Mouse (Mus musculus) layer of hippocampus, adult 8-10 months (tissue): ENCODE results near the gene Cavin1. TPM values are rescaled to one million over a fixed set of nuclear protein-coding genes. Genes with fewer than 3 reads are reported as not detected.

ENCODE experiments used
- DNase-seq, 2 experiments: peaks; one replicate each; pipeline ENCODE4 v3.0.0; 2022; ENCODE audit warnings: low spot score in 2 of 2
- total RNA-seq, 4 experiments: library from RNA; stranded (reverse); gene quantifications; 2 replicates each; pipeline ENCODE4 v1.2.4; 2022

The Cavin1 gene
- total RNA-seq, 4 experiments from 2014 or later, result 15.4 to 22.1 (median 18.9) TPM

GRCm38 (mm10) chr11:100916432-100916971 is 54.2 kb downstream of the Cavin1 start:
- no peak for DNase-seq

DNA sequence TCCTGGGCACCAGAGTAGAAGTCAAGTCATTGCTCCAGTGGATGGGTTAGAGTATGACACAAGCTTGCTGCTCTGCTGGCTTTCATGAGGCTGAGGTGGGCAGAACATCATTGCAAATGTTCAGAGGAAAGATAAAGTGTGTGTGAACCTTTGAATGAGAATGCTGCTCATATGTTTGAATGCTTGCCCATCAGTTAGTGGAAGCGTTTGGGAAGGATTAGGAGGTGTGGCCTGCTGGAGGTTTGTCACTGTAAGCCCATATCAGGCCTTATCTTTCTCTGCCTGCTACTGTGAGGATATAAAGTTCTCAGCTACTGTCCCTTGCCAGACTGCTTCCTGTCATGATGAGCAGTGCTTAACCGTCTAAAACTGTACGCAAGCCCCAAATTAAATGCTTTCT is 55.6 kb downstream of the Cavin1 start:
- no peak for DNase-seq

DNA sequence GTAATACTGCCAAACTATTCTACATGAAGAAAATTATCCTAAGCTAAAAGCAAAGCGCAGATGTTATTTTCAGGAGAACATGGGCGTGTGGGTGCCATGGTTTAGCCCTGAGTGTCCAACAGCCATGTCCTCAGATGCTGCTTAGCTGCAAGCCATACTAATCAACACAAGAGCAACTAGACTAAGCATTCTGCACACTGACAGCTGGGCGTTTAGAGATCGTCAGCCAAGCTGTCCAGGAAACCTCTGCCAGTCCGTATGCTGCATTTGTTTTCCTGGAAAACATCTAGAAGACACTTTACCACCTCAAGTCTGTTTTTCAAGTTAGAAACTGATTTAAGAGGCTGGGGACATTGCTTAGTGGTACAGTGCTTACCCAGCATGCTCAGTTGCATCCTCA is 56.3 kb downstream of the Cavin1 start:
- no peak for DNase-seq

- DNase-seq, result no peak
These were observed 58.1 kb downstream of the Cavin1 start for GRCm38 (mm10) chr11:100912401-100913155.

DNA sequence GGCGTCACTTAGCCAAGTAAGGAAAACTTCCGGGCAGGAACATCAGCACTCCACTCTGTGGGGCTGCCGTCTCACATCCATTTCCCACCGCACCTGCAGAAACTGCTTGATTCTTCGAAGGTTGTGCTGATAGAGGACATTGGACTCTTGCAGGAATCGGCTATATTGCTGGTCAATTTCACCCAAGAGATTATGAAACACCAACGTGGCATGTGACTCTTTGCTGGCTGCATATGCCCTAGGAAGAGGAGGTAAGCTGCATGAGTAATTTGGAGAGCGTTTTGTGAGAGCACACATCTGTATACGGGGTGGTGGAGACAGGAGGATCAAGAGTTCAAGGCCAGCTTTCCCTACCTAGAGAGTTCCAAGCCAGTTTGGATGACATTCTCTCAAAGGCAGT is 62.1 kb downstream of the Cavin1 start:
- no peak for DNase-seq

GRCm38 (mm10) chr11:100908112-100908511 is 62.6 kb downstream of the Cavin1 start:
- DNase-seq, result no peak

GRCm38 (mm10) chr11:100906885-100907284 is 63.8 kb downstream of the Cavin1 start:
- DNase-seq, result no peak

Other genes starting within 250 kb of the Cavin1 start
- 100 to 1,000 TPM; 134 to 163 (median 148) TPM for gene Rab5c, start 232.7 kb downstream of the Cavin1 start, total RNA-seq
- gene Kcnh4, start 210.9 kb downstream of the Cavin1 start, total RNA-seq, result 1 to 10 TPM; 2.3 to 3.4 (median 2.7) TPM
- not detected for gene Hcrt, start 208.0 kb downstream of the Cavin1 start, total RNA-seq
- 1 to 10 TPM; 6.2 to 7.7 (median 6.9) TPM for gene Ghdc, start 199.9 kb downstream of the Cavin1 start, total RNA-seq
- 10 to 100 TPM; 13.3 to 18.4 (median 15.6) TPM for gene Stat5b, start 120.2 kb downstream of the Cavin1 start, total RNA-seq
- 1 to 10 TPM; 2.5 to 3.8 (median 2.8) TPM for gene Stat5a, start 111.5 kb downstream of the Cavin1 start, total RNA-seq
- gene Stat3, start 31.3 kb downstream of the Cavin1 start, total RNA-seq, result 10 to 100 TPM; 42.9 to 75.3 (median 52.9) TPM
- gene Atp6v0a1, start 38.6 kb upstream of the Cavin1 start, total RNA-seq, result 100 to 1,000 TPM; 402 to 498 (median 457) TPM
- gene Naglu, start 99.1 kb upstream of the Cavin1 start, total RNA-seq, result 10 to 100 TPM in 2 of 4 experiments, 1 to 10 TPM in 2; 7.3 to 22.9 (median 15.2) TPM
- 1 to 10 TPM in 3 of 4 experiments, under 1 TPM in 1; 0.83 to 1.4 (median 1.2) TPM for gene Hsd17b1, start 107.5 kb upstream of the Cavin1 start, total RNA-seq
- gene Coasy, start 111.7 kb upstream of the Cavin1 start, total RNA-seq, result 10 to 100 TPM; 24.5 to 29.1 (median 27.6) TPM
- 10 to 100 TPM; 36.2 to 41.6 (median 39.6) TPM for gene Mlx, start 116.4 kb upstream of the Cavin1 start, total RNA-seq
- gene Psmc3ip, start 124.5 kb upstream of the Cavin1 start, total RNA-seq, result 1 to 10 TPM; 2.5 to 5.4 (median 3.9) TPM
- 10 to 100 TPM; 51.3 to 53.1 (median 52.4) TPM for gene Retreg3, start 149.0 kb upstream of the Cavin1 start, total RNA-seq
- 10 to 100 TPM; 39.8 to 43.9 (median 43.3) TPM for gene Tubg1, start 149.1 kb upstream of the Cavin1 start, total RNA-seq
- 10 to 100 TPM; 32.9 to 43.5 (median 38.2) TPM for gene Tubg2, start 185.0 kb upstream of the Cavin1 start, total RNA-seq
- 100 to 1,000 TPM; 157 to 185 (median 168) TPM for gene Cntnap1, start 199.6 kb upstream of the Cavin1 start, total RNA-seq
- 10 to 100 TPM; 13.6 to 16.9 (median 15.6) TPM for gene Plekhh3, start 200.5 kb upstream of the Cavin1 start, total RNA-seq
- gene Ccr10, start 204.6 kb upstream of the Cavin1 start, total RNA-seq, result under 1 TPM; 0.31 to 0.50 (median 0.35) TPM